Mouse (Mus musculus) brown adipose tissue, adult 24 weeks (tissue): ENCODE results near the gene Sema4a. TPM values are rescaled to one million over a fixed set of nuclear protein-coding genes. Genes with fewer than 3 reads are reported as not detected.

Experiments
- H3K27ac ChIP-seq: fragments of 200-500 bp; replicated peaks from 2 replicates; pipeline ENCODE4 v1.5.1; 2012; ENCODE audit warnings: low read depth, mild to moderate bottlenecking, low read length
- H3K4me1 ChIP-seq: fragments of 200-500 bp; 2 replicates; pipeline ENCODE4 v1.6.1; 2012; ENCODE audit warnings: low read length, mixed read lengths; ENCODE audit not compliant: control insufficient read depth, insufficient read depth, insufficient read length
- H3K4me3 ChIP-seq: fragments of 200-500 bp; 2 replicates; pipeline ENCODE4 v1.5.1; 2012; ENCODE audit warnings: low read depth, mild to moderate bottlenecking, low read length, moderate library complexity; ENCODE audit not compliant: insufficient read depth
- polyA plus RNA-seq: library from polyadenylated mRNA; stranded (reverse); fragments of >200 nt; gene quantifications from 2 replicates; pipeline ENCODE4 v1.2.4, GENCODE M21; 2012; ENCODE audit not compliant: missing spikeins, insufficient read depth, insufficient read length

Sema4a gene
- polyA plus RNA-seq, 1 experiment = 30.2 TPM

DNA sequence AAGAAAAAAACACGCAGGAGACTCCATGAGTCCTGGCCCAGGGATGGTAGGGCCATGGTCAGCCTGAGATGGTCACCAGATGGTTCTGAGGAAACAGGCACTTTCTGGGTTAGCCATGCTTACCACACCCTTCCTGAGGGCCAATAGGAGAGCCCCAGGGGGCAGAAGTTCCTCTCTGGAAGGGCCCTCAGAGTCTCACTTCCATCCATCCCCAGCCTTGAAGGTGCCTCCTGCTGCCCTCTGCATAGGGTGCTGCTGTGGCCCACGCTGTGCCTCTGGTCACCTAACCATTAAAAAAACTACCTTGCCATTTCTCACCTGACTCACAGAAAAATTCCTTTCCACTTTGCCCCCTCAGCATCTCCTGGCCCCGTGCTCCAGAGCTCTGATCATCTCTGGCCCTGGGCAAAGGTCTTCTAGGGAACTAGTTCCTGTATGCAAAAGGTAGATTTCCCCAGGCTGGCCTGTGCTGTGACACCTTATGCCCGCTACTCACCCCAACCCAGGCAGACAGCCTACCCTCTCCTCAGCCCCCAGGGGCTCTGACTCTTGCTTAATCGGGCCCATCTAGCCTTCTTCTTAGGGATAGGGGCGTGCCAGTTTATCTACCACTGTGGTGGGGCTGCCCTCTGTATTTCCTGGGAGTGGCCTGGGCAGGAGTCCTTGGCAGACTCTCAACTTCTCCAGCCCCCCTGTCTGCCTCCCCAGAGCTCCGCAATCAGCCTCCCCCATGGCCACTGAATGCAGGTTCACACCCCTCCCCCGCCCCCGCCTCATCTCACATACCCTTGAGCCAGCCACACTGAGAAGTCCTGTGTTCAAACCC lies 6.0 kb downstream of the Sema4a start:
- peaks cover 5% of the 10 kb centered on the region for H3K4me1 ChIP-seq
- peak overlapping the region; percentile 32; the same call in 1 of the 2 replicates for H3K4me3 ChIP-seq
- H3K27ac ChIP-seq = peak overlapping the region; percentile 46

DNA sequence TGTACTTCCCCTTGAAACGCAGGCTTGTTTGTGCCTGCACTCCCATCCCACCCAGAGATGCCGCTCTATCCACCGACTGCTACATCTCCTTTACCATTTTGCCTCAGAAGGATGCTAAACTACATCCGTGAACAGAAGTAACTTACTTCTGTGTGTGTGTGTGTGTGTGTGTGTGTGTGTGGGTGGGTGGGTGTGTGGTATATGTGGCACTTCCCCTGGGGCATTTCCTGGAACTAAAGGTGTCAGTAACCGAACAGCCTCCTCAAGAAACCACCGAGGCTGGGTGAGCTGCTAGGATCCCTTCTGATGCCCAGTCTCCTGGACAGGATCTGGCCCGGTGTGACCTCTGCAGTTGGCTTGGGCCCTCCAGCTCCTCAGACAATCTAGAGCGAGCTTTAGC lies 7.0 kb downstream of the Sema4a start:
- Histone ChIP-seq H3K4me1 (peaks cover 5% of the 10 kb centered on the region), H3K27ac (peak overlapping the region; percentile 46), H3K4me3 (peak overlapping the region; percentile 32)

DNA sequence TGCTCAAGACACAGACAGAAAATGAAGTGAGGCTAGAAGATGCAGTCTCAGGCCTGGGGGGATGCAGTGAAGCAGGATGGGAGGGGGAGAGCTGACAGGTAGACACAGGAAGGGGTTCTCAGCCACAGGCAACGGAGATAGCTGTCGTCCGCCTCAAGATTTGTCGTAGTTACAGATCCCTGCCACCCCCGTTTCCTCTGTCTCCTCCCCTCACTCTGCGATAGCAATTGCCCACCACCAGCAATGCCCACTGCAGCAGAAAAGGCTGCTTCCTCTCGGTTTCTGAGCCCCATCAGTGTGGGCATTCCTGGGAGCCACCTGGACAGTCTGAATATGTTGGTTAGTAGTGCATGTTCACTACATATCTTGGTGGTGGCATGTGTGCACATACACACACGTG lies 7.6 kb downstream of the Sema4a start:
- Histone ChIP-seq H3K27ac (no peak overlapping the region), H3K4me3 (0 out of 2 replicates have a peak overlapping the region, but pooled peaks have one; percentile 7), H3K4me1 (peaks cover 6% of the 10 kb centered on the region)

DNA sequence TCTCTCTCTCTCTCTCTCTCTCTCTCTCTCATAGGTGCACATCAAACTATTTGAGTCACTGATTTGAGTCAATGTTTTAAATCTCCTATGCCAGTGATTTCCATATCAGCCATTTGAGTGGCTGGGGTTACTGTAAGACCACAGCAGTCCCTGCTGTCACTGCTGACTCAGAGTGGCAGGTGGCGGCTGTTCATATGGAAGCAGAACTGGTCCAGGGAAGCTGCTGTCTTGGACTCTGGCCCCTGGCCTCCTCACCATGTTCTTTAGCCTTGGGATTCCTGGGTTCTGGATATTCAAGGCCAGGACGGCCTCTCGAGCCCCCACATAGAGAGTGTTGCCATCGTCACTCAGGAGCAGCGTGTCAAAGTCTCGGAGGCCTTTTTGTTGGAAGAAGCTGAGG lies 8.3 kb downstream of the Sema4a start:
- H3K27ac ChIP-seq = no peak overlapping the region
- H3K4me1 ChIP-seq = peaks cover 8% of the 10 kb centered on the region
- no peak overlapping the region for H3K4me3 ChIP-seq

DNA sequence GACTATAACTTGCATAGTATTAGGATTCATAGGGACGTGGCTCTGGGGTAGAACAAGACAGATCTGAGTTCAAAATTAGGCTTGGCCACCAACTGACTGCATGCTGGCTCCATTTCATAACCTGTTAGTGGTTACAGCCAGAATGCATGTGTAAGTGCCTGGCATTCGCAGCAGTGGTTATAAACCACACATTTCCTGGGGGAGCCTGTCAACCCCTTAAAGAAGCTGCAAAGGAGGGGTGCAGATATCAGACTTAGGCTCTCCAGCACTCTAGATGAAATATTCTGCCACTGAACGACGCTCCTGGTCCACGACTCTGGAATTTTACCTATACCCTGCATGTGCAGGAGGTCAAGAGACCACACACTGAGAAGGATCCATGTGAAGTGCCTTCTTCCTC lies 8.7 kb downstream of the Sema4a start:
- peaks cover 8% of the 10 kb centered on the region for H3K4me1 ChIP-seq

DNA sequence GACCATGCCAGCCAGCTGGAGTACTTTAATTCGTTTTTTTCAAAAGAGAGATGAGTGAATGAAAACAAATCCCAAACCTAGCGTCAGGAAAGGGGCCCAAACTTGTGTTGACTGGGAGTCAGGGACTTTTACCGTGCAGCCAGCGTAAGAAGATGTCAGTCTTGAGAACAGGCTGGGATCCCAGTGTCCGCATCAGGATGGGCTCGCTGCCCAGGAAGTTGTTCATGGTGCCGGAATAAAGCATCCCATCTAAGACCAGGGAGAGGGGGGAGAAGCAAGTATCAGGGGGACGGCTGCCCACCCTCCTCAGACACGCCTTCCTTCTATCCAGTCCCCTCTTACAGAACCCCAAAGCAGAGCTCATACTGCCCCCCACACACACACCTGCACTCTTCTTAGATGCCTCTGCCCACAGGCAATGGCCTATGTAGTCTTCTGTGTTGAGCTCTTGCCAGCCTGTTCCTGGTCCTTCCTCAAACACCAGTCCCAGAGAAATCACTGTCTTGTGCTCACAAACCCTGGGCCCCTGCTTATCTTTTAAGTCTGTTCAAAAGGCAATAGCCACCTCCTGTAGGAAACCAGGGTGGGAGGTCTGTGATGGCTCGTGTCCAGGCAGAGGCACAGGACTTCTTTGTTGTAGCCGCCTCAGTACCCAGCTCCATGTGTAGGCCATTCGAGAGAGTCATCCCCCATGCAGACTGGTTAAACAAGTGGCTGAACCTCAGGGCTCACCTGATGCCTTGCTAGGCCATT lies 10.4 kb downstream of the Sema4a start:
- no peak overlapping the region for H3K27ac ChIP-seq
- H3K4me3 ChIP-seq = no peak overlapping the region
- H3K4me1 ChIP-seq = peaks cover 3% of the 10 kb centered on the region; the same call in 1 of the 2 replicates

More for the DNA sequence above, 8.7 kb downstream of the Sema4a start:
- H3K27ac ChIP-seq = no peak overlapping the region
- no peak overlapping the region for H3K4me3 ChIP-seq

DNA sequence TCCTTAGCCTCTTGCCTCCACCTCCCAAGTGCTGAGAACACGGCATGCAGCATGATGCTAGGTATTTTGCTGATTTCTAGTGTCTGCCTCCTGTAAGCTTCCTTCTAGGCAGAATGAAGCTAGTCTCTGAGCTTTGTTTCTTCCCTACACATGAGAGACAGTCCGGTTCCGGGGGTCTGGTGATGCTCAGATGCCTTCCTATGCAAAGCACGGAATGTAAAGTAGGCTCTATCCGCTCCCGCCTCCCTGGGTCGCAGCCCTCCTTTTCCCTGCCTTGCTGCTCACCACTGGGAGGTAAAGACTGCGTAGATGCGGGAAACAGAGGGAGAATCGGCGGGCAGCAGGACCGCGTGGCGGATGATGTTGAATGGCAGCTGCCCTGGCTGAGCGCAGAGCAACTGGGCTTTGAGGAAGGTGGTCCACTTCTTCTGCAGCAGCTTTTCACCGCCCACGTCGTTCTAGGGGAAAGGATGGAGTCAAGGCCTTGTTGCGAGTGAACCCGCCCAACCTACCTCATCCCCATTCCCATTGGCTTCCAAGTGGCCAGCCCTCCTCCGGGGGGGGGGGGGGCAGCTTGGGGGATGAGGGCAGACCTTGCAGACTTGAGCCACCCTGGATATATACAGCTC lies 11.5 kb downstream of the Sema4a start:
- Histone ChIP-seq H3K27ac (no peak overlapping the region), H3K4me3 (peak overlapping the region; percentile 28)

DNA sequence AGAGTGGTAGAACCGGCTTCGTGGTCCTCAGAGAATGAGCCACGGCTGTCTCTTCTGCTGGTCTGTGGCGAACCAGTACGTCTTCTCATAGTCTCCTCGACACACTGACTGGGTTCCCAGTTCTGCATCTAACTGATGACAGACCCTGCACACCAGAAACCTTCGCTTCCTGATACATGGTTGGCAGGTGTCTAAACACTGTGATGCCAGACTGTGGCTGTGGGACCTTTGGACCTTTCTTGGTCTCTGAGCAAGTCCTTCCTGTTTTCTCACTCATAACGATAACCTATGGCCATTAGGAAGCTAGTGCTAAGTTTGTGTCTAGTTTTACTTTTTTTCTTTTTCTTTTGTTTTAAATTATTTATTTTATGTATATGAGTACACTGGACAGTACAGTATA lies 12.5 kb downstream of the Sema4a start:
- Histone ChIP-seq H3K4me1 (peaks cover 3% of the 10 kb centered on the region; the same call in 1 of the 2 replicates), H3K4me3 (no peak overlapping the region), H3K27ac (no peak overlapping the region; the same call in 1 of the 2 replicates)

More for the DNA sequence above, 11.5 kb downstream of the Sema4a start:
- H3K4me1 ChIP-seq = peaks cover 3% of the 10 kb centered on the region; the same call in 1 of the 2 replicates

DNA sequence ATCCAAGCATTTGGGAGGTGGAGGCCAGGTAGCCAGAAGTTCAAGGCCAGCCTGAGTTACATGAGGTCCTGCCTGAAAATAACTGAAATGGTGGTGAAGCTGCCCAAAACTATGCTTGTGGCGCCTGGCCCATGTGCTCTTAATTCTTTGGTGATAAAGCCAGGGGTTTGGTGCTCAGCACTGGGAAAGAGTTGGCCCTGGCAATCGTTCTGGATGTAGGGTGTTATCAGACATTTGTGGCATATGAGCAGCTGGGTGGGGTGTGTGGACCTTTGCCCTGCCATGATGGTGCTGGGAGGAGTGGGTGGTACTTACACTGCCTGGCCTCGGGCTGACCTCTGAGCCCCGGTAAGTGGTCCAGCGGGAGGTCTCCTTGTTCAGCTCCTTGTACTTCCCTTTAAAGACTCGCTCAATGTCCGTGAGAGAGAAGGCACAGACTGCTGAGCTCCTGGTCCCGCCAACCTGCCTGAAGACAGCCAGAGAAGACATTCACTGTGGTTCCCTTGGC lies 13.3 kb downstream of the Sema4a start:
- Histone ChIP-seq H3K4me3 (no peak overlapping the region), H3K27ac (no peak overlapping the region), H3K4me1 (peaks cover 3% of the 10 kb centered on the region; the same call in 1 of the 2 replicates)

DNA sequence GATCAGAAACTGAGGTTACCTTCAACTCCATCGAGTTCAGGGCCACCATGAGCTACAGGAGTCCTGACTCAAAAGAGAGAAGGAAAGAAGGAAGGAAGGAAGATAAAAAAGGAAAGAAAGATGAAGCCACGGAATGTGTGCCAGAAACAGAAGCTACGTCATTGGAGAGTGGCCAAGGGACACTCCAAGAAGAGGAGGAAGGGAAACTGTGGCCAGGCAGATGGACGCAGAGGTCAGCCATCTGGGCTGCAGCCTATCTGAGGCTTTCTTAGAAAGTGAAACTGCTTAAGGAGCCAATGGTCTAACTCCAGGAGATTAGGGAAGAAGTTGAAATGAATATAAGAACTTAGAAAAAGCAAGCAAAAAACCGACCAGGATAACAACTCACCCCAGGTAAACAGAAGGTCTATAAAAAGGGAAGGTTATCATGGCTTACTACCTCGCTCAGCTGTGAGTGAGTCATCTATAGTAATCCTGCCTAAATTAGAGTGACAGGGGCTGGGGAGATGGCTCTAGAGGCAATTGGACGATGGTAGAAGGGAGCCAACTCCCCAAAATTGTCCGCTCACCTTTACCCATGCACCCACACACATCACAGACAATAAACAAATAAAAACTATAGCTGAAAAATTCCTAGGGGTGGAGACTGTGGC lies 14.4 kb downstream of the Sema4a start:
- peak overlapping the region; percentile 35; the same call in 1 of the 2 replicates for H3K27ac ChIP-seq
- peaks cover 3% of the 10 kb centered on the region; the same call in 1 of the 2 replicates for H3K4me1 ChIP-seq

DNA sequence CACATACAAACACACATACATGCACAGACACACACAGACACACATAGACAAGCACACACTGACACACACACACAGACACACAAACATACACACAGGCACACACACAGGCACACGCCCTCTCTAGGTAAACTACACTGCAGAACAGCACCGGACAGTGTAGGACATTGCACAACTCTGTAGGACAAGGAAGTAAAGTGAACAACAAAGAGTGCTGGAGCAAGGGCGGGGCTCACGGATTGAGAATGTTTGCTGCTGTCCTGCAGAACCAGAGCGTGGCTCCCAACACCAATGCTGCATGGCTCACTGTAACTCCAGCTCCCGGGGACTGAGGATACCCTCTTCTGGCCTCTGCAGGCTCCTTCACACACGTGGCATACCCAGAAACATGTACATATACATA lies 18.1 kb downstream of the Sema4a start:
- Histone ChIP-seq H3K27ac (no peak overlapping the region; the same call in 1 of the 2 replicates), H3K4me1 (peaks cover 3% of the 10 kb centered on the region), H3K4me3 (no peak overlapping the region)

More for the DNA sequence above, 14.4 kb downstream of the Sema4a start:
- no peak overlapping the region for H3K4me3 ChIP-seq

DNA sequence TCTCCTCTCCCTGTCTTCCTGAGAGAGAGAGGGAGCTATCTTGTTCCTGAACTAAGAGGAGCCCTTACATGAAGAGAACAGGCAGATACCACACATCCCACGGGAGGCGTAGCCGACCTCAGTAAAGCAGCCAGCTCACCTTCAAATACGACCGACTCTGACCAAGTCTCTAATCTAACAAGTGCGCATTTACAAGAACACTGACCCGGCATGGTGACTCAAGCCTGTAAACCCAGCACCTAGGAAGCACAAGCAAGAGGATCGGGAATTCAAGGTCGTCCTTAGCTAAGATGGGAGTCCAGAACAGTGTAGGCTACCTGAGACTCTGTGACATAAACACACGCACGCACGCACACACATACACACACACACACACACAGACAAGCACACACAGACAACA lies 18.5 kb downstream of the Sema4a start:
- peaks cover 3% of the 10 kb centered on the region for H3K4me1 ChIP-seq
- H3K4me3 ChIP-seq = no peak overlapping the region
- no peak overlapping the region; the same call in 1 of the 2 replicates for H3K27ac ChIP-seq

DNA sequence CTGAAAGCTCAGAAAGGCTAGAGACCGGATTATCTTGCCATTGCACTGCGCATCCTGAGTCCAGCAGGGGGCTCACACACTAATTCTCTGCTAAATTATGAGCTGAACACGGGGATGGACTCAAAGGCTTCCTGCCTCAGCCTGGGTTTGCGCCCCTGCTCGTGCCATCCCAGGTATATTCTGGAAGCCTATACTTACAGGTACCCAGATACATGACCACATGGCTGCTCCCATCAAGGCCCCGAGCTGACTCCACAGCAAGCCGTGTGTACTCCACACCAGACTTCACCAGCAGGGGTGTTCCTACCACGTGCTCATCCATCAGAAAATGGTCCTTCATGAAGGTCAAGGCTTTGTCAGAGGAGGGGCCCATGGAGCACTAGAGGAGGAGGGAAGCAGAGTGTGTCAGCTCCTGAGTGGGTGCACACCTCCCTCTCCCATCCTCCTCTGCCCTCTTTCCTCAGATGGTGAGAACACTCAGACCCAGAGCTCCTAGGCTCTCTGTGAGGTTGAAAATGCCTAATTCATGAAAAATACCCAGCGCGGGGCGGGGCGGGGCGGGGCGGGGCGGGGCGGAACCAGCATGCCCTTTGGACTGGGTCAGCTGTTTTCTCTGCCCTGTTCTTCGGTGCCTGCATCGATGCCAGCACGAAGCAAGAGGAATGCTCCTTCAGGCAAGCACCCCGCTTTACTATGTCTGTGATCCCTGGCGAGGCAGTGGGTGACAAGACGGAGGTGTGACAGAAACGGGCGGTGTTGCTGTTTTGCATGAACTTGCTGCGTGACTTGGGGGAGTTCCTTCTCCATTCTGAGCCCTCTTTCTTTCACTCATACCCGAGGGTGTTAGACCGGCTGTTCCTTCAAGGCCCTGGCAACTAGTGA lies 20.2 kb downstream of the Sema4a start:
- Histone ChIP-seq H3K4me1 (peaks cover 3% of the 10 kb centered on the region), H3K27ac (peak overlapping the region; percentile 57), H3K4me3 (peak overlapping the region; percentile 44)

DNA sequence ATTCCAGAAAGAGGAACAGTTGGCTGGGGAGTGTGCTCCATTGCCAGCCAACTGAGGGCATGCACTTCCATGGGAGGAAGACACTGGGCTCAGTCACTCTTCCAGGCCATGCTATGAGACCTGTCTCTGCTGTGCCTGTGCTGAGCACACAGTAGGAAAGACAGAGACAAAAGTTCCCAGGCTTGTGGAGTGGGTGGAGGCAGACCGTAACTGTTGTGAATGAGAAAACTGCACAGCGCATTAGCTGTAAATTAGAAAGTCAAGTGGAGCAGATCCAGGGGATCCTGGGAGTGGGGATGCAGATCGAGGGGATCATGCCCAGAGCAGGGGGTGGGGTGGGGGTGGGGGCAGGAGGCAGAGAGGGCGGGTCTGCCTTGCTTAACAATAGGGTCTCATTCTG lies 21.4 kb downstream of the Sema4a start:
- peaks cover 3% of the 10 kb centered on the region for H3K4me1 ChIP-seq
- no peak overlapping the region for H3K27ac ChIP-seq
- no peak overlapping the region for H3K4me3 ChIP-seq
